Mouse (Mus musculus): ENCODE measurements around the gene Ksr2.
"Not testable (repeated sequence)": the region's sequence is repeated elsewhere in the genome, so short reads cannot be mapped to it uniquely, and the experiment has no call there.

The Ksr2 gene

DNA sequence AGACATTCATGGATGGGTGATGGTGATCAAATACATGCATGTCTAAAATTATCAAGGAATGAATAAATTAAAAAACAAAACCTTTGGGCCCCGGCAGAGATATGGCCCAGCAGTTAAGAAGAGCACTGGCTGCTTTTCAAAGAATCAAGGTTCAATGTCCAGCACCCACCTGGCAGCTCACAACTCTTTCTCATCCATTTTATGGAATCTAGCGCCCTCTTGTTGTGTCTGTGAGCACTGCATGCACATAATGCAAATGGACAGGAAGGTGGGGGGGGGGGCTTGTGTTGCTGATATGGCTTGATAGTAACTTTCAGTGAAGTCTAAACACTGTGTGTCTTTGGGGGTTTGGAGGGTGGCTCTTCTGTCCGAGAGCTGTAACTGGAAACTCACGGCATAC lies 5.6 kb upstream of the Ksr2 start:
- no peak for DNase-seq (ENCODE audit: low read depth)

DNA sequence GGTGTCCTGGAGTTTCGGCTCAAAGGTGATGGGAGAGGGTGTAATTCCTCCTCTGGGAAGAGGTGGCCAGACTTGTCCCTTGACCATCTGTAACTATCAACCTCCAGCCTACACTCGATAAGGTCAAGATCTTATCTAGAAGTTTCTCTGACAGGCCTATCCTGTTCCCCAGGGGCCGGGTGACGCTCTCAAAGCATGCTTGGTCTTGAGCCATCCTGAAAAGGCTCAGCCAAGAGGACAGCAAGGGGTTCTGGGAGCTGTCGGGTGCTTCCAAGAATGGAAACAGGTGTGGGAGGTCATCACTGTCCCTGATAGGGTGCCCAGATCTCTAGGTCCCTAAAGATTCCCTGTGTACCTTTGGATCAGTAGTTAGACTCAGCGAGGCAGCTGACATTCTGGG lies 4.4 kb upstream of the Ksr2 start:
- no peak for DNase-seq (ENCODE audit: low read depth)

DNA sequence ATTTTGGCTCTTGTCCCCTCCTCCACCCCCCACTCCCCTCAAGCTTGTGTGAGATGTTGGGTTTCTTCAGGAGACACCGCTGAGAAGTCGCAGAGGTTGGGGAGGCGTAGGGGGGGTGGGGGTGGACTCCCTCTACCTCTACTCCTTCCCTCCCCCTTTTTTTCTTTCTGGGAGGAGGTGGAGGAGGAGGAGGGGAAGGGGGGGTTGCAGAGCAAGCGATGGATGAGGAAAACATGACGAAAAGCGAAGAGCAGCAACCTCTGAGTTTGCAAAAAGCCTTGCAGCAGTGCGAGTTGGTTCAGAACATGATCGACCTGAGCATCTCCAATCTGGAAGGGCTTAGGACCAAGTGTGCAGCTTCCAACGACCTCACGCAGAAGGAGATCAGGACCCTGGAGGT lies 811 bp downstream of the Ksr2 start:
- DNase-seq (ENCODE audit: low read depth): no peak

DNA sequence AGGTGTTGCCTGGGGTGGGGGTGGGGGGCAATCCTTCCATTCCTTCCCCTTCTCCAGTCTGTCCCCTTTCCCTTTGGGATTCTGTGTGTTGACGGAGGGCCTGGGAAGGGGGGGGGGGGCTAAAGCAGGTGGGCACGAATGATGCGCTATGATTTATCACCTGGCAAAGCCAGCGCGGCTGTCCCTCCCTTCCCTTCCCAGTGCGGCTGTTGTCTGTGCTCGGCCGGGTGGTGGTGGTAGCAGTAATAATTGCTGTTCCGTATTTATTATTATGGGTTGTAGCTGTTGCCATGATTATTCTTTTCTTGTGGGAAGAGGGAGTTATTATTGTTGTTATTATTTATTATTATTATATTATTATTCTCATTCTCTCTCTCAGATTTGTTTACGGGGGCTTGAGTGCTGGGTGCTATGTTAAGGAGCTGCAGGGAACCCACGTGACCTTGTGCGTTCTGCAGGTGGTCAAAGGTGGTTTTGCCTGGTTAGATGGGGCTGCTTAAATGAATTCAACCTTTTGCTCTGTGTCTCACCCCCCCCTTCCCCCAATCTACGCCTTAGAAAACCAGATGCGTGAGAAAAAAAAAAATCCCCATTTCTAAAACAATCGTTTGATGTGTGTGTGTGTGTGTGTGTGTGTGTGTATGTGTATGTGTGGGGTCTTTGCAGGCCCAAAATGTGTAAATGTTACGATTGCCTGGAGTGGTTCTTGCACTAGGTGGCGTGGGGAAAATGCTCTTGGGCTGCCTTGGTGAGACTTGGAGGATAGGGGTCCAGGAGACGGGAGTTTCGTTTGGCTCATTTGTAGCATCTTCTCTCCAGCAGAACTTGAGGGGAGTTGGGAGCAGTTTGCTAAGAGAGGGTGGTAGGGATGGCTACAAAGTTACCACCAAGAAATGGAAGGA lies 1.5 kb downstream of the Ksr2 start:
- no peak for DNase-seq (ENCODE audit: low read depth)

DNA sequence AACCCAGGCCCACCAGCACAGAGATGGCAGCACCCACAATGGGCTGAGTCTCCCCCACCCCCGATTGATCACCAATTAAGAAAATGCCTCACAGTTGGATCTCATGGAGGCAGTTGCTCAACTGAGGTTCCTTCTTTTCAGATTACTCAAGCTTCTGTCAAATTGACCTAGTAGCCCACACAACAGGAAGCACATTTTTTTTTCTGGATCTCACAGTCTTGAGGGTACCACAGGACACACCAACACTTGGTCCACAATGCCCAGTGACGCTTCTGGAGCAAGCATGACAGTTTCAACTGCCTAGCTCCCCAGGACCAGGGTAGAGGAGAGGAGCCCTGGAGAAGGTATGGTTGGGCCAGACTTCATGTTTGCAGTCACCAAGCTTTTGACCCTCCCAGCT lies 3.6 kb downstream of the Ksr2 start:
- DNase-seq (ENCODE audit: low read depth): no peak

DNA sequence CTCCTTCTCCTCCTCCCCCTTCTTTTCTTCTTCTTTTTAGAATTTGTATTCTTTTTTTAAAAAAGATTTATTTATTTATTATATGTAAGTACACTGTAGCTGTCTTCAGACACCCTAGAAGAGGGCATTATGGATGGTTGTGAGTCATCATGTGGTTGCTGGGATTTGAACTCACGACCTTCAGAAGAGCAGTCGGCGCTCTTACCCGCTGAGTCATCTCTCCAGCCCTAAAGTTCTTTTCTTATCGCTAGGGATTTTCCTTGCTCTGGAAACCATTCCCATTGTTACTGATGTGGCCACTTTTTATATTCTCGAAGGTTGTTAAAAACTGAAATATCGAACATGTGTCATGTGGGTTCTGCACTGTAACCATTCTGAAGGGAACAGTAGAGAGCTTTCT lies 19.7 kb downstream of the Ksr2 start:
- DNase-seq (ENCODE audit: low read depth): not testable (repeated sequence)

DNA sequence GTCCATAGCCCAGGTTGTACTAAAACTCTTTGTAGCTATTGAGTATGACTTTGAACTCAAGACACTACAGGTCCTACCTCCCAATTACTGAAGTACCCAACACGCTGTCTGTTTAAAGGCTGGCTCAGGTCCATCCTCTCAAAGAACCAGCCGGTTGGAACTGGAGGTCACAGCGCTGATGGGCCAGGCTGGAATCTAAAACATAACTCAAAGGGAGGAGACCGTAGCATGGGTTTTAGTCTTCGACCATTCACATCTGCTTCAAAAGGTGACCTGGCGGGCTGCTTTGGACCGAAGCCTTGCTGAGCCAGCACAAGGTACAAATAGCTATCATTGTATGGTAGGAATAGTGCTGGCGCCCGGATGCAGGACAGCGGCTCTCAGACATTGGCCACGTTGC lies 26.5 kb downstream of the Ksr2 start:
- DNase-seq (ENCODE audit: low read depth): no peak

DNA sequence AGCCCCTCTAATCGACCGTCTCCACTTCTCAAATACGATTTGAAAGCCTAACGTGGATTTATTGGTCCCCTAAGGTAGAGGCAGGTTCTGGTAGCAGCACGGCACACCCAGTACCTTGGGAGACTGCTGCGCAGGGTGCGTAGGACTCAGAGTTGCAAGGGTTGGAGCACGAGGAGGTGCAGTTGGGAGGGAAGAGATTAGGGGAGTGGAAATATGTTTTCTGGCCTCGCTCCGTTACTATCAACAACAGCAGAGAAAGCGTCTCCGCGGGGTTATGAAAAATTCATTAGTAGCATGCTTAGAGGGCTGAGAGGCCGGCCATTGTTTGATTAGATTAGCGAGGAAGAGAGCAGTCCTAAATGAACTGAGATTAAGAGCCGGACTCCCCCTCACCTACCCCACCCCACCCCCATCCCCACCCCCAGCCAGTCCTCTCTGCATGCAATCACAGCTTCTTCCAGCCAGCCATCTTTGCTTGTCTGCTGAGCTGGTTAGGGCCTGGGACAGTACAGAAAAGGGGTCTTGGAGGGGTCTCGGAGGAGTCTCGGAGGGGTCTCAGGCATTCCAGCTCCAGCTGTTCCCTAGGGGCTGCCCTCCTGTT lies 27.5 kb downstream of the Ksr2 start:
- no peak for DNase-seq (ENCODE audit: low read depth)

DNA sequence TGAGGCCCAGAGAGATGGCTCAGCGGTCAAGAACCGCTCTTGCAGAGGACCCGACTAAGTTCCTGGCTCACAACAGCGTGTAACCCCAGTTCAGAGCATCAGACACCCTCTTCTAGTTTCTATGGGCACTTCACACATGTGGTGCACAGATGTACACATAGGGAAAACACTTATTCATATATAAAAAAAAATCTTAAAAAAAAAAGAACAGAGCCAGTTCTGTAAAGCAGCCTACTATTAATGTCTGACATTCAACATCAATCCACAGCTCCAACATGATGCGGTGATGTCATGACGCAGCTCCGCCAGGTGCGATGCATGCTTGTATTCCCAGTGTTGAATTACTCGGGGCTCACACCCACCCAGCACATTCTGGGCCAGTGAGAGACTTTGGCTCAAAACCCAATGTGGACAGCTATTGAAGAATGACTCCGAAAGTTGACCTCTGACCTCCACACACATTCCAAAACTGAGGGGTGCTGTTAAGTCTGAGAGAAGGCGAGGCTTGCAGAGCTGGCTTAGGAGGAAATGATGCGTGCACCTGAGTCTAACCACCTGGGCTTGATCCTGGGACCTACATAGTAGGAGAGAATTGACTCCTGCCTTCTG lies 28.5 kb downstream of the Ksr2 start:
- DNase-seq (ENCODE audit: low read depth): no peak

DNA sequence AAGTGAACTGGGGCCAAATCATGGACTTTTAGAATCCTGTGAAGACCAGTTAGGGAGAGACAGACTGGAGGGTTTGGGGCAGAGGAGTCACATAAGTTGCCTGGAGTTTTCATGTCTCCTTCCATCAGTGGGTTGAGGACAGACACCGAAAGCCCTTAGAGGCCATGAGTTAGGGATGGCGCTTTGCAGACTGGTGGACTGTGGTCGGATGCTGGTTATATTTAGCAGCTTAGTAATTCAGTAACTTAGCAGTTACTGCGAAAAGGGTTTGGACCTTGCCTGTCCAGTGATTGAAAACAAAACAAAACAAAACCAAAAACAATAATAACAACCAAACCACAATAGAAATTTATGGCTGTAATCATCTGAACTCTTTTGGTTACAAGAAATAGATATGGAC lies 29.3 kb downstream of the Ksr2 start:
- no peak for DNase-seq (ENCODE audit: low read depth)

DNA sequence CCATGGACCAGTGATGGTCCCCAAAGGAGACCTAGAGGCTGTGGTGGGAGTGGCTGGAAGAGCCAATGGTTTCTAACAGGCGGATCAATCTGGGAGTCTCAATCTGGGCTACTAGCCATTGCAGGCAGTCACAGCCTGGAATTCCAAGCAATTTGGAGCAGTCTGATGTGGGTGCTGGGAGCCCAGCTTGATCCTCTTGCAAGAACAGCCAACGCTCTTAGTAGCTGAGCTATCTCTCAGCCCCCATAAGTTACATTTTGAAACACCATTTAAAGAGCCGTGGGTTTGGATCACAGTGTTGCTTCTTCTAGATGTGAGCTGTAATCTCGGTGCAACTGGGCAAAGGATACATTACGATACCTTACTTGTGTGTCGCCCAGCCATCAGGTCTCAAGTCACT lies 30.1 kb downstream of the Ksr2 start:
- no peak for DNase-seq (ENCODE audit: low read depth)

DNA sequence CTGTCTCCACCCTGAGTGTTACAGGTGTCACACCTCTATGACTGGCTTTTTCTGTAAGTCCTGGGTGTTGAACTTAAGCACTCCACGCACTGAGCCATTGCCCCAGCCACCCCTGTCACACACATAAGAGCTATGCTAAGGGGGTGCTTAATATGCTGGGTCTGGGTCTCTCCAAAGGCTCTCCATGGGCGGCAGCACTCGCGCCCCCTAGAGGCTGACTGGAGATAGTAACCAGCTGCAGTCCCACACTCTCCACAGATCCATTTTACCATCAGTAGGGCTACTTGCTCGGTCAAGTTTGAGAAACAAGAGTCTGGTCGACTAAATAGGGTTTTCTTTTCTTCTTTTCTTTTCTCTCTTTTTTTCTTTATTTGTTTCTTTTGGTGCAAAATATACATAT lies 33.9 kb downstream of the Ksr2 start:
- DNase-seq (ENCODE audit: low read depth): no peak

DNA sequence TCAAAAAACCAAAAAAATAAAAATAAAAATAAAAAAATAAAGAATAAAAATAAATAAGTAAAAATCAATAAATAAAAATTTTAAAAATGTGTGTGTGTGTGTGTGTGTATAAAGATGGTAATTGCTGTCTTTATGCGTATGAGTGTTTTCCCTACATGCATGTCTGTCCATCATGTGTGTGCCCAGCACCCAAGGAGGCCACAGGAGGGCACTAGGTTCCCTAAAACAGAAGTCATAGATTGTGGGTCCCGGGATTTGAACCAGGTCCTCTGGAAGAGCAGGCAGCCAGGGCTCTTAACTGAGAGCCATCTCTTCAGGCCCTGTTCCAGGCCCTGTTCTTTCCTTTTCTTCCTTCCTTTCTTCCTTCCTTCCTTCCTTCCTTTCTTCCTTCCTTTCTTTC lies 38.2 kb downstream of the Ksr2 start:
- DNase-seq (ENCODE audit: low read depth): no peak

DNA sequence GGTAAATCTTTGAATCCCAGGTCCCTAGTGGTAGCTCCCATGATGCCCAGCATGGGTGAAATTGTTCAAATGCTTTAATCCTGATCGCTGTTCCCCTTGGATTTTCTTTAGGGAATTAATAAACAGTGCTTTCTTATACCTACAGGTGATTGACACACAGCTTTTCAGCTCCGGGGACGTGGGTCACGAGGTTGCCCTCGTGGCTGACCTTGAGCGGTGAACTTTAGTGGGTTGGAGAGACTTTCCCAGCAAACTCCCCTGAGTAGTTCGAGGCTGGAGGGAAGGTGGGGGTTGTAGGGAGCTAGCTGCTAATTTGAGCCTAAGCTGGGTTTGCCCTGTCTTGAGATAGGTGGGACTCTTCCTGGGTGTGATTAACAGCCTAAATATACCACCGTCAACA lies 41.7 kb downstream of the Ksr2 start:
- DNase-seq (ENCODE audit: low read depth): no peak

DNA sequence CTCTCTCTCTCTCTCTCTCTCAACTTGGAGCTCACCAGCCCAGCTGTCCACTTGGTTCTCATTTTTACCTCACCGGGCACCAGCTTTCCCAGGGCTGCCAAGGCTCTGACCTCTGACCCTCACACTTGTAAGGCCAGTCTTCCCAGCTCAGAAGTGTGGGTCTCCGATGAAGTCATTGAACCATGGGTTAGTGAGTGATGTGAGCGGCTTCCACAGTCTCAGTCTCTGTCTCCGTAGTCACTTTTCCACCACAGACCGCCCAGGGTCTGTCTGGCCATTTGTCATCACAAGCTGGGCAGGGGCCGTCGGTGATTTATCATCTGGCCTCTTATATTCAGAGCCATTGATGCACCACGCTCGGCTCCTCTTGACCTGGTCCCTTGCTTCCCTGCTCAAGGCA lies 43.3 kb downstream of the Ksr2 start:
- no peak for DNase-seq (ENCODE audit: low read depth)

DNA sequence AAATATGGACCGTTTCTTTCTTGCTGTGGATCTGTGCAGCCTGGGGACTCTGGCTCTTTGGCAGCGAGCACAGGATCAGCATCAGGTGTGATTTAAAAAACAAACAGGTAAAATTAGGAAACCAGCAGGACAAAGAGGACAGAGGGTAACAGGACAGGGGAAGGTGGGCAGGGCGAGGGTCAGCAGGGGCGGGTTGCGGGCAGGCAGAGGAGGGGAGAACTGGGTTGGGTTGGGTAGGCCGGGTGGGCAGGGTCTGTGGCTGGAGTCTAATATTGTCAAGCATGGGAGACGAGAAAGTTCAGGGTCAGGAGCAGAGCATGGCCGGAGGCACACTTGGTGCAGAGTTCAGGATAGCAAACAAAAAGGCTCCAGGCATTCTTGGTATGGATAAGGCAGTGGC lies 43.8 kb downstream of the Ksr2 start:
- no peak for DNase-seq (ENCODE audit: low read depth)

DNA sequence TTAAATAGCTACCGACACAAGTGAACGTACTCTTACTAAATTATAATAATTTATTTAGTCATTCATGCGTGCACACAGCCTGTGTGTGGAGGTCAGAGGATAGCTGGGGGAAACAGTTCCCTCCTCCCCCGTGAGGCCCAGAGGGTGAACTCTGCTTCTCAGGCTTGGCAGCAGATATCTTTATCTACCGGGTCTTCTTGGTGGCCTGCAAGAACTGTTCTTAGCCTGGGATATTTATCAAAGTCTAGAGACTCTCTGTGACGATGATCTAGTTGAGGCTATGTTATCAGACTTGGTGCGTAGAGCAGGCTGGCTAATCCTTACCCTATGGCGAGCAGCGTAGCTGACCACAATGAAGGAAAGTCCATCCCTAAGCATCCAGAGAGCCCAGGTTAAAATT lies 45.1 kb downstream of the Ksr2 start:
- DNase-seq (ENCODE audit: low read depth): no peak

DNA sequence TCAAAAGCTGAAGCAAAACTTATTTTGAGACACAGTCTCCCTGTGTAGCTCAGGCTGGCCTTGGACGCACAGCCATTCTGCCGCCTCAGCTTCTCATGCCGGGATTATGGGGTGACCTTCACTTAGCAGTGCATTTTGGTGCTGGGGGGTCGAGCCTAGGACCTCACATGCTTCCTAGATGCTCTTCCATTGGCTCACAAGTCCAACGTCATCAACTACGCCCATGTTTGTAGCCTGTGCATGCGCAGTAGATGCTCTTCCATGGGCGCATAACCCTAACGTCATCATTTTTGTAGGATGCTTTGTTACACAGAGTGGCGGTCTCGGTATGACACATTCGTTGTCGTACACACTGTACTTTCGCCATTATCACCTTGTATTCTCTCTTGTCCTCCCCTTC lies 46.5 kb downstream of the Ksr2 start:
- DNase-seq (ENCODE audit: low read depth): no peak

DNA sequence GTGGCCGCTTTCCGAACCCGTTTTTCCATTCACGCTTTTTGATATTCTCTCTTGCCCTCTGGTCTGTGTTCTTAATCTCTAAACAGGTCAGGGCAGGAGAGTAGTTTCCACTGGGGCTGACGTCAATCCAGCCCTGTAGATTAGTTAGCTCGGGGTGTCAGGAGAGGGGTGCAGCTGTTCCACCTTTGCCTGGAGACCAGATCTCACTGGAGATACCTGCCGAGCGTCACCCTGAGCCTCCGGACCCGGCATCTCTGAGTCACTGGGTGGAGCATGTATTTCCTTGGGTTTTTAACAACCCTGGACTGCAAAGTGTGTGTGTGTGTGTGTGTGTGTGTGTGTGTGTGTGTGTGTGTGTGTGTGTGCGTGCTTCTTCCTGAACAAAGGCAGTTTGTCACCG lies 53.3 kb downstream of the Ksr2 start:
- no peak for DNase-seq (ENCODE audit: low read depth)

DNA sequence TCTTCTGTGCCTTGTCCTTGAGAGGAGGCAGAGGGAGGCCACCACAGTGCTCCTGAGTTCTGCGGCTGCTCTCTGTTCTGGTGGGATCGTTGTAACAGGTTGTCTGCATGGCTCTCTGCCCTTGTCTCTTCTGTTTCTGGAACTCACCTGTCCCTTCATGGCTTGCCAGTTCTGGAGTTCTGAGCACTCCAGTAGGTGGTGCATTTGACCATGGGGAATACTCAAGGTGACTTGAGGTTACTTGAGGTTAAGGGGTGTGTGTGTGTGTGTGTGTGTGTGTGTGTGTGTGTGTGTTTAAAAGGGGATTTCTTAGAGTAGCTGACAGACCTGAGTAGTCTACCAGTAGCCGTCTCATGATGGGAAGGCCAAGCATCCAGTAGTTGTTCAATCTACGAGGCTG lies 55.2 kb downstream of the Ksr2 start:
- no peak for DNase-seq (ENCODE audit: low read depth)

DNA sequence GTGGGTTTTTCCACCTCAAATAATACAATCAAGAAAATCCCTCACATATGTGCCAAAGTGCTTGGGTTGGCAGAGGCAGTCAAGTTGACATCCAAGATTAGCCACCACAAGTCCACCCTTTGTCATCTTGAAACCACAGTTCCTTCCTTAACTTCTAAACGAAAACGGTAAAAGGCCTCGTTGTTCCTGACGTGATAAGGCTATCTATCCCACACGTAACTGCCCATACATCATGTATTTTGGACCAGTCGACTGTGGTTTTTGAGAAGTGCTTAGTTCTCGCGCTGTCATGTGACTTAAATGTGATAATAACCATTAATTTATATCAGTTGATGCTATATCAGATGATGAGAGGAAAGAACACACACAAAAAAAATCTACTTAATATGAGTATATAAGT lies 55.8 kb downstream of the Ksr2 start:
- no peak for DNase-seq (ENCODE audit: low read depth)

DNA sequence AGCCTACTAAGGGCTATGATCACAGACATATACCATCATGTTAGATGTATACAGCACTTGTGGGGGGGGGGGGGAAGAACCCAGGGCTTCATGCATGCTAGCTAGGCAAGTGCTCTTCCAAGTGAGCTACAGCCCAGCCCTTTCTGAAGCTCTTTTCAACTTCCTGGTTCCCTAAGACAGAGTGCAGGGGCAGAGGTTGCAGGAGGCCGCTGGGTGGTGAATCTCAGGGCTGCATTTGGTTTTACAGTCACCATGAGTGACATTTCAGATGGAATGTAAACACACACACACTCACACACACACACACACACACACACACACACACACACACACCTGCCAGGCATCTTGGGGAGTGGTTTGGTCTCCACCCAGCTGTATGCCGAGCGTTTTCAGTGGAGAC lies 67.4 kb downstream of the Ksr2 start:
- DNase-seq (ENCODE audit: low read depth): no peak

DNA sequence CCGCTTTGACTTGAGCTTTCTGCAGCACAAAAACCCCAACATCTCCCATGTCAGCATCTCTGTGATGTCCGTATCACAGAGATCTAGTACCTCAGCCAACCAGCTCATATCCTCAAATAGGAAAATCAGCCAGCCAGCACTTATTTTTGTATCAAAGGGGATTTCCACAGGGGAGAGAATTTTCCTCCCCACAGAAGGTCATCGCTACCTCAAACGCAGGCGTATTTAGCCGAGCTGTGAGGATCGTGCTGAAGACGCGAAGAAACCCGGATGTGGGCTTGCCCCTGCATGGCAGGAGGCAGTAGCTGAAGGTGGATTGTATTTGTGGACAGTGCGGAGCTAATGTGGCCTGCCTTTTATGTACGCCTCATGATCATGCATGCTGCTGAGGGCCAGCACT lies 67.8 kb downstream of the Ksr2 start:
- no peak for DNase-seq (ENCODE audit: low read depth)

DNA sequence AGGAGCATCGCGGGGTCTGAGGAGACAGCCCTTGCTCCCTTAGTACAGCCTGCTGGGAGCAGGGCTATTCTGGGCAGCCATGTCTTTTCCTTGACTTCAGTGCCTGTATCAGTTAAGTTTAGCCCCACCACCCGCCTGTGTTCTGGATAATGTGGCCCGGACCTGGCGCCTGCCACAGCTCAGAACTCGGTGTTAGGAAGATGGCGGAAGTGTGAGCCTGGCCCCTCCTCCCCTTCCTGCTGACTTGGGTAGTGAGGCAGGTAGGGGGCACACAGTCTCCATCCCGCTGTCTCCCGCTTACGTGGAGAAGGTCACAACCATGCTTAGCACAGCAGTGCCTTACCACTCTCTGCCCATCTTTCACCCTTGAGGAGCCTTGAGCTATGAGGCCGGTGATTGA lies 68.2 kb downstream of the Ksr2 start:
- DNase-seq (ENCODE audit: low read depth): no peak
